Mouse (Mus musculus) intestine, postnatal 0 days (tissue): ENCODE measurements around the gene Cyb561a3. TPM values are rescaled to one million over a fixed set of nuclear protein-coding genes. Genes with fewer than 3 reads are reported as not detected.
A peak's percentile ranks its signal among the peaks of the same experiment; 100 is the strongest.
"Not testable (repeated sequence)": the region's sequence is repeated elsewhere in the genome, so short reads cannot be mapped to it uniquely, and the experiment has no call there.

Experiments
- ATAC-seq: fragments of 200-750 bp; cut with Nextera tagmentation; 2 replicates; pipeline ENCODE4 v1.8.0; 2017; ENCODE audit warnings: mild to moderate bottlenecking, moderate TSS enrichment, moderate library complexity
- H3K27ac ChIP-seq: fragments of 300-500 bp; sonication (generic); 2 replicates; pipeline ENCODE4 v1.5.1; 2014; ENCODE audit warnings: mild to moderate bottlenecking, low read depth, low read length, moderate library complexity
- H3K27me3 ChIP-seq: fragments of 300-500 bp; sonication (generic); replicated peaks from 2 replicates; pipeline ENCODE4 v1.6.1; 2014; ENCODE audit warnings: low read length, mixed read lengths; ENCODE audit not compliant: control insufficient read depth, insufficient read depth
- H3K36me3 ChIP-seq: fragments of 300-500 bp; sonication (generic); 2 replicates; pipeline ENCODE4 v1.6.1; 2014; ENCODE audit warnings: mild to moderate bottlenecking, moderate library complexity; ENCODE audit not compliant: control insufficient read depth, insufficient read depth
- H3K4me1 ChIP-seq: fragments of 300-500 bp; sonication (generic); replicated peaks from 2 replicates; pipeline ENCODE4 v1.6.1; 2014; ENCODE audit warnings: antibody characterized with exemption, low read length, mixed read lengths; ENCODE audit not compliant: control insufficient read depth, insufficient read depth
- H3K4me2 ChIP-seq: fragments of 300-500 bp; sonication (generic); replicated peaks from 2 replicates; pipeline ENCODE4 v1.6.1; 2014; ENCODE audit warnings: low read depth, mild to moderate bottlenecking, moderate library complexity
- H3K4me3 ChIP-seq: fragments of 300-500 bp; sonication (generic); 2 replicates; pipeline ENCODE4 v1.5.1; 2014; ENCODE audit warnings: low read depth, low read length
- H3K9ac ChIP-seq: fragments of 300-500 bp; sonication (generic); 2 replicates; pipeline ENCODE4 v1.6.1; 2014; ENCODE audit warnings: mild to moderate bottlenecking, low read depth, low read length
- H3K9me3 ChIP-seq: fragments of 300-500 bp; sonication (generic); 2 replicates; pipeline ENCODE4 v1.6.1; 2016; ENCODE audit warnings: mixed run types; ENCODE audit not compliant: control insufficient read depth
- CTCF ChIP-seq: sonication (generic); IDR thresholded peaks from 2 replicates; pipeline ENCODE4 v1.5.1; 2016; ENCODE audit warnings: low read depth, mild to moderate bottlenecking, control low read depth, antibody characterized with exemption, moderate library complexity
- WGBS: fragments of 180-500 bp; shearing (Covaris S2); extraction: QIAGEN DNeasy Blood & Tissue Kit; methylation state at CpG from one replicate; pipeline ENCODE4 v1.1.7; 2014; 5-methylcytosine and 5-hydroxymethylcytosine counted together
- polyA plus RNA-seq: library from polyadenylated mRNA; unstranded; fragments of >200 nt; fragmentation: Nextera tagmentation; extraction: Ambion mirVana; gene quantifications from 2 replicates; pipeline ENCODE4 v1.2.1, GENCODE M21; 2015

The Cyb561a3 gene
- polyA plus RNA-seq, 1 experiment from 2014 or later, result 23.2 TPM

- Histone ChIP-seq H3K27ac (no peak overlapping the region), H3K9me3 (no peaks in the 10 kb centered on the region), H3K36me3 (no peaks in the 10 kb centered on the region), H3K4me1 (peaks cover 10% of the 10 kb centered on the region; the same call in 1 of the 2 replicates), H3K9ac (no peak overlapping the region), H3K27me3 (no peaks in the 10 kb centered on the region), H3K4me3 (no peak overlapping the region), H3K4me2 (no peak overlapping the region)
- no peak for TF ChIP-seq CTCF
- WGBS, result 80% methylated on average over 2 of the region's 2 CpGs
- no peak for ATAC-seq
Observed at GRCm38 (mm10) chr19:10557430-10557829, 19.5 kb upstream of the Cyb561a3 start.

DNA sequence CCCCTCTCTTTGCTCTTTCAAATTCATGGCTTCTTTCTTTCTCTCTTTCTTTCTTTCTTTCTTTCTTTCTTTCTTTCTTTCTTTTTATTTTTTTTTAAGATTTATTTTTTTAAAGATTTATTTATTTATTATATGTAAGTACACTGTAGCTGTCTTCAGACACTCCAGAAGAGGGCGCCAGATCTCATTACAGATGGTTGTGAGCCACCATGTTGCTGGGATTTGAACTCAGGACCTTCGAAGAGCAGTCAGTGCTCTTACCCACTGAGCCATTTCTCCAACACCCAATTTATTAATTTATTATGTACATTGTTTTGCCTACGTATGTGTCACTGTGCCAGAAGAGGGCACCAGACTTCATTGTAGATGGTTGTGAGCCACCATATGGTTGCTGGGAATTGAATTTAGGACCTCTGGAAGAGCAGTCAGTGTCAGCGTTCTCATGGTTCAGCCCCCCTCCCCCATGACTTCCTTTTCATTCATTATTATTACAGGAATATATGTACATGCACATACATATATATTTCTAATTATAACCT, 19.1 kb upstream of the Cyb561a3 start:
- not testable (repeated sequence) for H3K27ac ChIP-seq, H3K36me3 ChIP-seq, ATAC-seq, H3K9ac ChIP-seq, H3K4me3 ChIP-seq, H3K4me1 ChIP-seq, H3K27me3 ChIP-seq, H3K4me2 ChIP-seq, H3K9me3 ChIP-seq
- 71% methylated on average over 4 of the region's 4 CpGs for WGBS
- peak; percentile 40 for TF ChIP-seq CTCF

DNA sequence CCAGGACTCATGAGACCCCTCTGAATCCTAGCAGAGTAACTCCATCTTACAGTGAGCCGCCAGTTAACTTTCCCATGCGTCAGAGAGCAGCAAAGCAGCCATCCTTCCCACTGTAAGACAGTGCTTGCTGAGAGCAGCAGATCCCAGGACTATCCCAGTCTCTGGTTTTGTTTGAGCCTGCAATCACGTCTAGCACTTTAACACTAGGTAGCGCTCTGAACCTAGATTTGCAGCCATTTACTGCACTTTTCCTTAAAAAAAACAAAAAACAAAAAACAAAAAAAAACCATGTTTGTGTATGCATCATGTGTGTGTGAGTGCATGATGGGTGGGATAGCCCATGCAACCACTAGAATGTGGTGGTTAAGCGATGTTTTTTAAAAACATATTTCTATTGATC, 16.9 kb upstream of the Cyb561a3 start:
- 44% methylated on average over 5 of the region's 5 CpGs for WGBS

DNA sequence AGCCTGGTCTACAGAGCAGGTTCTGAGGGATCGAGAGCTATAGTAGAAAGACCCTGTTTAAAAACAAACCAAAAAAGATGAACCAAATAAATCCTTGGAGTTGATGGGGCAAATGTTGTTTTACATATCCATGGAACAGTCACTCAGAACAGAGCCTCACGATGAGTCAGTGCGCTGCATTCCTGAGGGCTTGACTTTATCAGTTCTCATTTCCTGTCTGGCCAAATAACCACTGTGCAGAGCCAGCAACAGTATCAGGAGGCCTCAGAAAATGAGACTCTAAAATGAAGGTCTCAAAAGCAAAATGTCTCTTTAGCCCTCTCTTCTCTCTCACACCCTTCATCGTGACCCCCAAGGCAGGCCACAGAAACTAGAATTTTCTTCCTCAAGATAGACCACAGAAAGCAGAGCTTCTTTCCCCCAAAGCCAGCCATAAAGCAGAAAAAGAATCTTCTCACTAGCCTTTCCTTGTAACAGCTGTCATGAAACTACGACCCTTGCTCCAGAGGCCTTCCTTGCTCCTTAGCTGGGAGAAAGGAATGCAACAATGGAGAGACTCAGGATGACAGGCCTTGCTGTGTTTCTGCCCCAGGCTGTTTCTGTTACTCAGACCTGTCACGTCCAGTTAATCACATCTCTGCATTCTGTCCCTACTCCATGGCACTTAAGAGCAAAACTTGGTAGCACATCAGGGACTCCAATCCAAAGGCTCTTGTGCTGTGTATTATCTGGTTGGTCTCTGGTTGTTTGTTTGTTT, 15.2 kb upstream of the Cyb561a3 start:
- Histone ChIP-seq H3K4me1 (no peaks in the 10 kb centered on the region), H3K4me2 (no peak overlapping the region), H3K9me3 (no peaks in the 10 kb centered on the region), H3K36me3 (no peaks in the 10 kb centered on the region), H3K27me3 (no peaks in the 10 kb centered on the region), H3K27ac (0 out of 2 replicates have a peak overlapping the region, but pooled peaks have one; percentile 28), H3K9ac (no peak overlapping the region), H3K4me3 (no peak overlapping the region)
- ATAC-seq, result no peak
- WGBS, result 48% methylated on average over 6 of the region's 6 CpGs
- no peak for TF ChIP-seq CTCF

More for the DNA sequence above, 16.9 kb upstream of the Cyb561a3 start:
- Histone ChIP-seq H3K4me2 (no peak overlapping the region), H3K27me3 (no peaks in the 10 kb centered on the region), H3K36me3 (no peaks in the 10 kb centered on the region), H3K27ac (no peak overlapping the region), H3K9ac (no peak overlapping the region), H3K9me3 (no peaks in the 10 kb centered on the region), H3K4me3 (no peak overlapping the region), H3K4me1 (0 out of 2 replicates have a peak, but pooled peaks cover 6% of the 10 kb centered on the region)
- peak; percentile 63 for TF ChIP-seq CTCF
- no peak for ATAC-seq

DNA sequence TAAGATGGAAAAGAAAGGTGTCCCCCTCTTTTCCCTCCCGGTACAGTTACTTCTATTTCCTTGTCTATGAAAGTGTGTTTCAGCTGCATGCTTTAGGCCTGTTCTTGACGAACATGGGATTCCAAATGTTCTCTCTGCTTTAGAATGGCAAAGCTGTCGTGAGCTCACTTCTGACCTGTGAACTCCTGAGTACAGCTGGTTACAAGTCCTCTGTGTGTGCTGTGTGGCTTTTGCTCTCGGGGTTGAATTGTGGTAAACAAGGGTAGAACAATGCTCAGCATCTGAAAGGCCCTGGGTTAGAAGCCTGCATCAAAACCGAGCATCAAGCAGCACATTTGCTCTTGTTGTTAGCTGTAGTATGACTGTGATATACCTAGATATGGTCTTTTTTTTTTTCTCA, 14.6 kb upstream of the Cyb561a3 start:
- H3K9ac ChIP-seq, result no peak overlapping the region
- no peak for ATAC-seq
- H3K27me3 ChIP-seq, result no peaks in the 10 kb centered on the region
- no peak for TF ChIP-seq CTCF
- H3K4me3 ChIP-seq, result no peak overlapping the region
- 66% methylated on average over 5 of the region's 5 CpGs for WGBS
- no peak overlapping the region for H3K4me2 ChIP-seq
- no peaks in the 10 kb centered on the region for H3K9me3 ChIP-seq
- H3K4me1 ChIP-seq, result no peaks in the 10 kb centered on the region
- no peak overlapping the region for H3K27ac ChIP-seq
- no peaks in the 10 kb centered on the region for H3K36me3 ChIP-seq

DNA sequence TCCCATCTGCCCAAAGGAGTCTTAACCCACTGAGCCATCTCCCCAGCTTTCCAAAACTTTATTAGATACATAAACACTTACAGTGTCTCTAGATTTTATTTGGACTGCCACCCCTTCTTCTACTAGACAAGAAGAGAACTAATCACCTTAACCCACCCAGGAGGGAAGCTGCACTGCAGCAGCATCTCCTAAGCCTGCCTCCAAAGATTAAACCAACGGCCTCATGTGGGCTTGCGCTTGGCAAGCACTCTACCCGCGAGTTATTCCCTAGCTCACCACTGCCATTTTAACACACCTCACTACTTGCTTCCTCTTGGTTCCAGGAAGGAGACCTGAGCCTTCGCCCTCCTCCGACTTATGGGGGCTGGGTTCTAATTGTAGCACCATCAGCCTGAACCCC, 12.7 kb upstream of the Cyb561a3 start:
- 81% methylated on average over 6 of the region's 6 CpGs for WGBS
- no peaks in the 10 kb centered on the region for H3K4me1 ChIP-seq
- no peak overlapping the region for H3K9ac ChIP-seq
- no peaks in the 10 kb centered on the region for H3K27me3 ChIP-seq
- no peak overlapping the region for H3K4me2 ChIP-seq
- no peak for ATAC-seq
- H3K27ac ChIP-seq, result no peak overlapping the region
- H3K36me3 ChIP-seq, result no peaks in the 10 kb centered on the region
- H3K9me3 ChIP-seq, result no peaks in the 10 kb centered on the region
- H3K4me3 ChIP-seq, result no peak overlapping the region
- TF ChIP-seq CTCF, result no peak
